Mouse (Mus musculus): ENCODE measurements at regions not wholly inside any gene's neighbourhood (a gene's known extent, or its start where the extent isn't known, plus 50 kb on each side); places are given as distances from the start of the nearest gene placed in this dataset.
A peak's percentile ranks its signal among the peaks of the same experiment; 100 is the strongest.
"Not testable (repeated sequence)": the region's sequence is repeated elsewhere in the genome, so short reads cannot be mapped to it uniquely, and the experiment has no call there.

GRCm38 (mm10) chr16:50009542-50009941 is 209.2 kb downstream of the Cd47 start:
- peak; percentile 43 for DNase-seq (ENCODE audit: extremely low read depth, low read depth)

- DNase-seq (ENCODE audit: extremely low read depth, low read depth), result no peak
Measured at GRCm38 (mm10) chr16:50010074-50010473, 209.7 kb downstream of the Cd47 start.

GRCm38 (mm10) chr16:50010532-50010971 is 210.2 kb downstream of the Cd47 start:
- no peak for DNase-seq (ENCODE audit: extremely low read depth, low read depth)

GRCm38 (mm10) chr16:50023885-50024284 is 223.6 kb downstream of the Cd47 start:
- DNase-seq (ENCODE audit: extremely low read depth, low read depth), result no peak

- no peak for DNase-seq (ENCODE audit: extremely low read depth, low read depth)
Measured at GRCm38 (mm10) chr16:50026100-50026884, 226.0 kb downstream of the Cd47 start.

- DNase-seq (ENCODE audit: extremely low read depth, low read depth), result no peak
Measured at GRCm38 (mm10) chr16:50027189-50027588, 226.9 kb downstream of the Cd47 start.

GRCm38 (mm10) chr16:50029711-50030110 is 229.4 kb downstream of the Cd47 start:
- no peak for DNase-seq (ENCODE audit: extremely low read depth, low read depth)

- DNase-seq (ENCODE audit: extremely low read depth, low read depth), result not testable (repeated sequence)
Measured at GRCm38 (mm10) chr16:50030355-50030754, 230.0 kb downstream of the Cd47 start.

- peak; percentile 76 for DNase-seq (ENCODE audit: extremely low read depth, low read depth)
Measured at GRCm38 (mm10) chr16:50030905-50031369, 230.6 kb downstream of the Cd47 start.

GRCm38 (mm10) chr16:50032798-50033197 is 232.5 kb downstream of the Cd47 start:
- DNase-seq (ENCODE audit: extremely low read depth, low read depth), result no peak

- no peak for DNase-seq (ENCODE audit: extremely low read depth, low read depth)
Measured at GRCm38 (mm10) chr16:50036296-50036734, 236.0 kb downstream of the Cd47 start.

- DNase-seq (ENCODE audit: extremely low read depth, low read depth), result peak; percentile 68
Measured at GRCm38 (mm10) chr16:50044103-50044502, 243.8 kb downstream of the Cd47 start.

- peak; percentile 83 for DNase-seq (ENCODE audit: extremely low read depth, low read depth)
Measured at GRCm38 (mm10) chr16:50045552-50046547, 245.5 kb downstream of the Cd47 start.

- no peak for DNase-seq (ENCODE audit: extremely low read depth, low read depth)
Measured at GRCm38 (mm10) chr16:50063540-50063939, 263.2 kb downstream of the Cd47 start.

GRCm38 (mm10) chr16:50065336-50066082 is 265.2 kb downstream of the Cd47 start:
- no peak for DNase-seq (ENCODE audit: extremely low read depth, low read depth)

GRCm38 (mm10) chr16:50069033-50069432 is 268.7 kb downstream of the Cd47 start:
- peak; percentile 86 for DNase-seq (ENCODE audit: extremely low read depth, low read depth)

GRCm38 (mm10) chr16:50070728-50071127 is 270.4 kb downstream of the Cd47 start:
- DNase-seq (ENCODE audit: extremely low read depth, low read depth), result no peak

GRCm38 (mm10) chr16:50072853-50073360 is 272.6 kb downstream of the Cd47 start:
- DNase-seq (ENCODE audit: extremely low read depth, low read depth), result no peak

GRCm38 (mm10) chr16:50073979-50074378 is 273.6 kb downstream of the Cd47 start:
- DNase-seq (ENCODE audit: extremely low read depth, low read depth), result no peak

GRCm38 (mm10) chr16:50075641-50076040 is 275.3 kb downstream of the Cd47 start:
- no peak for DNase-seq (ENCODE audit: extremely low read depth, low read depth)

- DNase-seq (ENCODE audit: extremely low read depth, low read depth), result no peak
Measured at GRCm38 (mm10) chr16:50081511-50081910, 281.2 kb downstream of the Cd47 start.

Measured in MEL-GATA-1-ER (cell line).